Mouse (Mus musculus) thymus, adult 18-20 months (tissue): ENCODE data around the gene Hadha.

Experiments
- DNase-seq, 2 experiments: peaks; one replicate each; pipeline ENCODE4 v3.0.0; 2022; ENCODE audit warnings: mixed read lengths in 2 of 2

The Hadha gene

DNA sequence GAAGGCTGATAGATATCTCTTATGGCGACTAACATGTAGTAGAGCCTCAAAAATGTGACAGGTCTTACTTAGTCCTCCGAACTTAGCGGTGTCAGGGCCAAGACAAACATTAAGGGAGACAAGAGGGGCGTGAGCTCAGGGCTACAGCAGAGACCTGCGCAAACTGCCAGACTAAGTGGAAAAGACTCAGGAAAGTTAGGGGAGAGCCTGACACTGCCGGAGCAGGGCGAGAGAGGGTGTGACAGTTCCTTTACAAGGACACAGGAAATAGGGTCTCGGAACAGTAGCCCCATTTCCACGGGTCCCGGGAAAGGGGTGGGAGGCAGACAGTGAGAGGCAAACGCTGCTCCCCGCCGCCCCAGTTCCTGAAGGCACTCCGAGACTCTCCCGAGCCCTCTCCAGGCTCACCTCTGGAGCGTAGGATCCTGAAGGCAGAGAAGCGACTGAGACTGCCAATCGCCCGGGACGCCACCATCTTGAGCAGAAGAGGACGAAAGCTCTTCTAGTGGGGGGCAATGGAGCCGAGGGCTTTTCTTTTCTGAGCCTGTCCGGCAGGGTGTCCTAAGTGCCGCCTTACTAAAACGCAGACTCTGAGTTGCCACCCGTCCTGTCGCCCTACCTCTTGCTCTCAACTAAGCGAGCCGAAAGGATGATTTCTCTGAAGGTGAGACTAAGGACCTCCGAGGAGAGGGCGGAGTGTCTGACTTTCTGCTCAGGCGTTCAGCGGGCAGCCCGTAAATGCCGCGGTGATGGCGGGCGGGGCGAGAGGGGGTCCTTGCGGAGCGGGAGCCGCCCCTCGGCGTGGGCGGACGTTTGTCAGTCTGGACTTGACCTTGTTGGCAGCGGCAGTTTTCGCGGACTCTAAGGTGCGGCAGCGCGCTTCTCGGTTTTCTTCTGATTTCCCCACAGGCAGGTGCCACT, at the start of gene Hadha, which contains the start of gene Hadhb:
Hadha (minus strand) TSS at position 689 of the 921 bp plus-strand sequence.
Hadhb (plus strand) TSS at position 775 of the 921 bp plus-strand sequence.
- peak; percentile 82 to 87 for DNase-seq

GRCm38 (mm10) chr5:30204441-30204840, 49.5 kb upstream of the Hadha start:
- DNase-seq: no peak

- no peak for DNase-seq
Measured at GRCm38 (mm10) chr5:30203216-30203885, 48.4 kb upstream of the Hadha start.

- no peak for DNase-seq
Measured at GRCm38 (mm10) chr5:30202221-30202620, 47.3 kb upstream of the Hadha start.

DNA sequence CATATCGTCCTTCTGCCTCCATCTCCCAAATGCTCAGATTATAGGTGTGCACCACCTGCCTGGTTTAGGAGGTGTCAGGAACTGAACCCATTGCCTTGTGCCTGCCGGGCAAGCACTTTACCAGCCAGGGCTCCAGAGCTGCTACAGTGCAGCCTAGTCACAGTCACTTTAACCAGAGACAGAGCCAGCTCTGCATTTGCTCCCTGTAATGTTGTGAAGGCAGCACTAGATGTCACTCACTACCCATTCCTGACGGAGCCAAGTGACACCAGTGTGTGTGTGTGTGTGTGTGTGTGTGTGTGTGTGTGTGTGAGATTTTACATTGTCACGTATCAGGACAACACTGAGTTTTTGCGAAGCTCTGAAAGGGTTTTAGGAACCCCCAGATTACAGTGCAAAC, 46.6 kb upstream of the Hadha start:
- no peak for DNase-seq

- no peak for DNase-seq
Measured at GRCm38 (mm10) chr5:30198257-30198656, 43.3 kb upstream of the Hadha start.

- DNase-seq: no peak
Measured at GRCm38 (mm10) chr5:30195340-30195739, 40.4 kb upstream of the Hadha start.

- no peak for DNase-seq
Measured at GRCm38 (mm10) chr5:30192452-30192851, 37.5 kb upstream of the Hadha start.

GRCm38 (mm10) chr5:30187687-30188485, 32.9 kb upstream of the Hadha start:
- DNase-seq: no peak

DNA sequence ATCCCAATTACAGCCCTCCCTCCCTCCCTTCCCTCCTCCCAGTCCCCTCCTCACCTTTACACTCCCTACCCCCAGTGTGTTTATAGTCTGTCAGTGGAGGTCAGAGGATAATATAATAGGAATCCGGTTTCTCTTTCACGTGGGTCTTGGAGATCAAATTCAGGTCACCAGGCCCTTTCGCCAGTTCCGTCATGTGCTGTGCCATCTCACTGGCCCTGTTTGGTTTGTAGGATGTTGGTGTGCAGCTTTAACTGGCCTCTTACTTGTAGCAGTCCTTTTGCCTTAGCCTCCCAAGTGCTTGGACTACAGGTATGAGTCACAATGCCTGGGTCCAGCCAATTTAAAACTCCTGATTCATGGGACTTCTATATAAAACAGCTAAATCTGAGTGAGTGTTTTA, 20.8 kb upstream of the Hadha start:
- DNase-seq: no peak

GRCm38 (mm10) chr5:30172931-30173692, 18.1 kb upstream of the Hadha start:
- no peak for DNase-seq

GRCm38 (mm10) chr5:30172115-30172514, 17.2 kb upstream of the Hadha start:
- no peak for DNase-seq

DNA sequence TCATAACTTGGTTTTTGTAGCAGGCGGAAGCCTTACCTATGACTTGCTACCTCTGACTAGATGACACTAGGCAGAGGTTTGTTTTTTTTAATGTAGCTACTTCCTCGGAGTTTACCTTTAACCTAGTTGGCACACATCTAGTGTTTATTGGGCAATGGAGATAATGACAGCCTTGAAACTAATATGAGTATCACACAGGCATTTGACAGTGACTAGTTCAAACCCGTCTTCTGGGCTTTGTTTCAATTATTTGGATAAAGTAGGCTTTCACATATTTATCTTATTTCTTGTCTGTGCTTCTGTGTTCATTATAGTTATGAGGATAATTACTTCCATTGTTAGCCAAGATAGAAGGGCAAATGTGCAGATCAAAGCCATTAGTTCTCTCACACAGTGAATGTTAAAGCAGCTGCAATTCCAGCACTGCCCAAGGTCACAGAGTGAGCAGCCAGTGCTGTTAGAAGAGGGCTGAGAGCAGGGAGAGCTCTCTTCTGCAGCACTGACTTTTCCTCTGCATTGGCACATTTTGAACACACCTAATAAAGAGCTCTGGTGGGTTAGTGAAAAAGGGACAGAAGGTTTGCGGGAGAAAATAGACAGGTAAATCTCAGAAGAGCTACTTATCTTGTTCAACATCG, 15.5 kb upstream of the Hadha start:
- DNase-seq: no peak

GRCm38 (mm10) chr5:30165234-30165946, 10.4 kb upstream of the Hadha start:
- DNase-seq: no peak

- no peak for DNase-seq
Measured at GRCm38 (mm10) chr5:30162339-30162738, 7.4 kb upstream of the Hadha start.

DNA sequence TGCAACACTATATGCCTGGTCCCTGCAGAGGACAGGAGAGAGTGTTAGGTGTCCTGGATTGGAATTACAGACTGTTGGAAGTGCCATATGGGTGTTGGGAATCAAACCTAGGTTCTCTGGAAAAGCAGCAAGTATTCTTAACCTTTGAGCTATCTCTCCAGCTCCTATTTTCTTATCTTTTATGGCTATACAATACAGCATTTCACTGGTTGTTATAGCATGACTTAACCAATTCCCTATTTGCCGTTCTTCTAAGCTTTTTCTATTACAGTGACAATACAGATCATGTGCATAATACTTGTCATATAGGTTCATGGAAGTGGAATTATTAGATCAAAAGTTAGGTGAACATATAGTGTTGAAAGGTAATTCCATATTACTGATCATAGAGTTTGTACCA, 6.9 kb upstream of the Hadha start:
- DNase-seq: no peak

DNA sequence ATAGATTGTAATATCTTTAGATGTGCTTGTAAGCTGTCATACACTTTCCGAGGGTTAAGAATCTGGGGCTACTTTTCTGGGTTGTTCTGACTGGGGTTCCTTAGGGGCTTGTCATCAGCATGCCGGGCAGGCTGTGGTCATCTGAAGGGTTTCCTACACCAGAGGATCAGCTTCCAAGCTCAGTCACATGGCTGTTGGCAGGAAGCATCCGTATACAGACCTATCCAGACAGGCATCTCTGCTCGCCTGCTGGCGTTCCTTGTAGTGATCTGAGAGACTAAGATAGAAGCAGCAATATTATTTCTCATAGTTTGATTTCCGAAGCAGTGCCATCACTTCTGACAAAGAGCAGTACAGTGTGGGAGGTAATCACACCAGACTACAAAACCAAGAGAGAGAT, 4.6 kb upstream of the Hadha start:
- no peak for DNase-seq

DNA sequence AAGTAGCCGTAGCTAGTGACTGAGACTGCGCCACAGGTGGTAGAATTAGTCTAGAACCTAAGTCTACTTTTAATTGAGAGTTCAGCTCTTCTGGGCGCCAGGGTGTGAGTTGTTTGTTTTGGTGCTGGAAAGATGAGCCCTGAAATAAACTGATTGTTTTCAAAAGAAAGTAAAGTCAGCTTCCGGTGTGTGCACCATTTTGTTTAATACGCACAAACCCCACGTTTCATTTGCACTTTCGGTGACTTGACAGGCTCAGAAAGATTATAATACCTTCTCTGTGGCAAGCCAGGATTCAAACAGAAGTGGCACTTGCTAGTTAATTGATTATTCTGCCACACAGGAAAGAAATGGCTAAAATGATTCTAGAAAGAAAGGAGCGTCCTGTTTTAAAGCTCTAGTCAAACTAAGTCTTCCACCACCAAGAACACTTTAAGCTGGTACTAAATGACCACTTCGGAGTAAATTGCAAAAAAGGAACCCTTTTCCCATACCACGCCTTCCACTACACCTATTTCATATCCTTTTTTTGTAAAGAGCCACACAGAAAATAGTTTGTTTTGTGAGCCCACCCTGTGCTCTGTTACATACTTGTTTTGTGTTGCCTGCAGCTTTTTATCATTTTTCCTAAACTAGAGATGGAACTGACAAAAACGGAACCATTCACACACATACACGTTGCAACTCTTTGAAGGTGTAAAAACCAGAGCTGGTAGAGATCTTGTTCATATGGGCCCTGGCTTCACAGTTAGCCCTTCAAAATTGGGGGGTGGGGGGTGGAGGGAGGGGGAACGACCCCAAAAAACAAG, 1.1 kb upstream of the Hadha start:
- DNase-seq: no peak

DNA sequence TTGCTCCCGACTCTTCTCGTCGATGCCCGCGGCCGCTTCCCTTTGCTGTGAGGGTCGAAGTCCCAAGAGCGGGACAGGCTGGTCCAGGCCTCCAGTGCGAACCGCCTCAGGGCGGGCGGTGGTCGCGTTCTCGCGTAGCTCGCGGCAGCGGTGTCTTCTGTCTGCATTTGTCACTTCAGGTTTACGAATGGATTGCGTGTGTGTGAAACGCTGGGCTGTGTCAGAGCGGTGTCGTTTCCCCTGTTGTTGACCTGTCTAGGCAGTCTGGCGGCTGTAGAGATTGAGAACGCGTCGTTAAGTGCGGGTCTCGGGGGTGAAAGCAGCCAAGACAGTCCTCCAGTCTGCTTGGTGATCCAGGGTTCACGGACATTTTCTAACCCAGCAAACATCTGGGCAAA, 432 bp upstream of the Hadha start:
- no peak for DNase-seq

DNA sequence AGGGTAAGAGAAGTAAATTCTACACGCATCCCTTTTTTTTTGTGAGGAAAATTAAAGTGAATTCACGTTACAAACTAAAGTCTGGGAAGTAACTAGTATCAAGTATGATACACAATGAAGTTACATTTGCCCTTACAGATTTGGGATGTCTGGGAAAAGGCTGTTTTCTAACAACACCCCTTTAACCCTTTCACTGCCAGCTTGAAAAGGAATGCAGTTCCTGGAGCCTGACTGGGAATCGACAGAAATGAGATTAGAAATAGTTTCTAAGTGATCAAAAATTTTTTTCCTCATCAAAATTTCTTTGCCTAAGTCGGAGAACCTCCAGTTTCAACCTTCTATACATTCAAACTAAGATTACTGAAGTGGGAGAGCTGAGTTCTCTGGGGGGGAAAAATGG, 949 bp downstream of the Hadha start:
- DNase-seq: no peak
